30 mouse cellular contexts compared by ENCODE assay signal in the genomic region with DNA sequence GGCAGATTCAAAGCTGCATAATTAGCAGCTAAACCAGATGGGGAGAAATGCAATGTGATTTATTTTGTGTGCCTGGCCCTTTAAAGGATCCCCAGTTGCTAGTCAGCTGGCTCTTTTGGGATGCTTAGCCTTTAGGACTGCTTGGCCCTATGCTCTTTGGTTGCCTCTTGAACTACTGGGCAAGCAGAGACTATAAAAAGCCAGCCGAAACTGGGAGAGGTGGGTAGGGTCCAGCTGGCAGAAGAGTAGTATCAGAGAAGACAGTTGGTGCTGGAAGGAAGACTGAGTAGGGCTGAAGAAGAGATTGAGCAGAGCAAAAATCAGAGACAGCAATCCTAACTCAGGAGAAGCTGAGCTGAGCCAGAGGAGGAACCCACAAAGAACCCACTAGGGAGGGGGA. TPM values are rescaled to one million over a fixed set of nuclear protein-coding genes. Genes with fewer than 3 reads are reported as not detected.
DNase-seq lines count a peak whose midpoint lies in the region; ATAC-seq lines count a peak whose summit lies in the region.
"Had no signal": no experiment of that assay in that cellular context is flagged by ENCODE, and none has a peak within 500 bp of the region (broad histone marks: within the 10 kb centered on the region; RNA-seq: fewer than 3 reads in every experiment).

No protein-coding gene starts in this region.

- H3K9ac ChIP-seq in hindbrain, embryonic 13.5 days: peak overlapping the region; percentile 46; the same call in 1 of the 2 replicates
- H3K9ac ChIP-seq: embryonic facial prominence, embryonic 12.5 days; embryonic facial prominence, embryonic 15.5 days; heart, embryonic 12.5 days; heart, embryonic 15.5 days; hindbrain, embryonic 15.5 days had no signal

- 0 out of 2 replicates have a peak, but pooled peaks cover 5% of the 10 kb centered on the region for H3K27me3 ChIP-seq in hindbrain, embryonic 13.5 days
- H3K27me3 ChIP-seq in hindbrain, embryonic 10.5 days (ENCODE audit: insufficient read depth, poor library complexity, severe bottlenecking): no peaks in the 10 kb centered on the region
- H3K27me3 ChIP-seq: embryonic facial prominence, embryonic 15.5 days; heart, embryonic 12.5 days; hindbrain, embryonic 15.5 days had no signal

- intact Hi-C loops in gastrocnemius, postnatal 36 days (cut with DNase I): no loop called here

- no peak for ATAC-seq in hindbrain, embryonic 13.5 days (ENCODE audit: low FRiP score)
- ATAC-seq: CD4-positive, CD25-positive, alpha-beta regulatory T cell, adult 4 months; forebrain, embryonic 14.5 days; intestine, postnatal 0 days had no signal

- H3K36me3 ChIP-seq in hindbrain, embryonic 13.5 days: no peaks in the 10 kb centered on the region
- H3K36me3 ChIP-seq in hindbrain, embryonic 10.5 days: no peaks in the 10 kb centered on the region
- H3K36me3 ChIP-seq: embryonic facial prominence, embryonic 12.5 days; embryonic facial prominence, embryonic 15.5 days; heart, embryonic 12.5 days; heart, embryonic 15.5 days; hindbrain, embryonic 15.5 days had no signal

- no peaks in the 10 kb centered on the region for H3K9me3 ChIP-seq in hindbrain, embryonic 13.5 days
- H3K9me3 ChIP-seq in hindbrain, embryonic 10.5 days: no peaks in the 10 kb centered on the region
- H3K9me3 ChIP-seq: embryonic facial prominence, embryonic 12.5 days; embryonic facial prominence, embryonic 15.5 days; heart, embryonic 12.5 days; heart, embryonic 15.5 days; hindbrain, embryonic 15.5 days had no signal

- no peak overlapping the region for H3K4me2 ChIP-seq in hindbrain, embryonic 13.5 days
- H3K4me2 ChIP-seq: embryonic facial prominence, embryonic 12.5 days; embryonic facial prominence, embryonic 15.5 days; heart, embryonic 12.5 days; heart, embryonic 15.5 days; hindbrain, embryonic 15.5 days had no signal

- no peak overlapping the region for H3K4me3 ChIP-seq in hindbrain, embryonic 13.5 days
- H3K4me3 ChIP-seq in hindbrain, embryonic 10.5 days: no peak overlapping the region
- no peak overlapping the region for H3K4me3 ChIP-seq in brown adipose tissue, adult 24 weeks (ENCODE audit: insufficient read depth, low read depth, low read length)
- H3K4me3 ChIP-seq: embryonic facial prominence, embryonic 12.5 days; embryonic facial prominence, embryonic 15.5 days; heart, embryonic 12.5 days; heart, embryonic 15.5 days; hindbrain, embryonic 15.5 days had no signal

- H3K4me1 ChIP-seq in hindbrain, embryonic 13.5 days (replicated peaks): peaks cover 9% of the 10 kb centered on the region; the same call in 1 of the 2 replicates
- H3K4me1 ChIP-seq in hindbrain, embryonic 10.5 days (replicated peaks): peaks cover 6% of the 10 kb centered on the region; the same call in 1 of the 2 replicates
- H3K4me1 ChIP-seq in brown adipose tissue, adult 24 weeks (ENCODE audit: control insufficient read depth, insufficient read depth, insufficient read length, low read length): 0 out of 2 replicates have a peak, but pooled peaks cover 3% of the 10 kb centered on the region
- H3K4me1 ChIP-seq: embryonic facial prominence, embryonic 12.5 days; heart, embryonic 12.5 days had no signal

- H3K27ac ChIP-seq in hindbrain, embryonic 13.5 days: no peak overlapping the region
- H3K27ac ChIP-seq in hindbrain, embryonic 10.5 days: no peak overlapping the region
- peak overlapping the region; percentile 72 for H3K27ac ChIP-seq in brown adipose tissue, adult 24 weeks (replicated peaks; ENCODE audit: low read depth, low read length)
- H3K27ac ChIP-seq: embryonic facial prominence, embryonic 12.5 days; embryonic facial prominence, embryonic 15.5 days; heart, embryonic 15.5 days; hindbrain, embryonic 15.5 days had no signal

- peak; percentile 47 for DNase-seq in gastrocnemius, adult 18-20 months (ENCODE audit: low spot score)
- DNase-seq in gastrocnemius, postnatal 36 days: no peak
- DNase-seq in hindbrain, embryonic 10.5 days (ENCODE audit: low spot score): no peak
- DNase-seq in adipocyte (ENCODE audit: low spot score): peak; percentile 88
- no peak for DNase-seq in kidney, postnatal 14 days
- DNase-seq: adrenal gland, postnatal 36 days; cerebellum, adult 11 months; cerebellum, adult 2 months; cerebellum, adult 9-11 months; cerebellum, postnatal 25 days; heart, adult 18-20 months; heart, postnatal 10 days; heart, postnatal 36 days; kidney, adult 2 months had no signal

- WGBS in hindbrain, embryonic 13.5 days: 75% methylated on average over 1 of the region's 1 CpGs
- WGBS in hindbrain, embryonic 10.5 days: 80% methylated on average over 1 of the region's 1 CpGs

RNA-seq across cellular contexts. Expression of gene Slc6a21, which starts 19.3 kb away (rescaled TPM):
- not detected for total RNA-seq in gastrocnemius, adult 18-20 months (2021)
- total RNA-seq in gastrocnemius, postnatal 36 days (2021): not detected
- not detected in 2 replicates for polyA plus RNA-seq in hindbrain, embryonic 13.5 days (2015; fragmentation: Nextera tagmentation; extraction: Ambion mirVana)
- polyA plus RNA-seq in hindbrain, embryonic 10.5 days (2016; fragmentation: Nextera tagmentation; extraction: Ambion mirVana): not detected in 2 replicates
- polyA plus RNA-seq in brown adipose tissue, adult 24 weeks (2012; ENCODE audit: insufficient read depth, insufficient read length, missing spikeins): not detected in 2 replicates
- total RNA-seq: common myeloid progenitor, adult 5-6 weeks; heart, adult 18-20 months; heart, postnatal 10 days; heart, postnatal 36 days; MEL had no signal
- polyA plus RNA-seq: C2C12; CD4-positive, CD25-positive, alpha-beta regulatory T cell, adult 4 months; cerebellum, adult 2 months; embryonic facial prominence, embryonic 12.5 days; embryonic facial prominence, embryonic 15.5 days; forebrain, embryonic 11.5 days; forebrain, embryonic 14.5 days; heart, embryonic 12.5 days; heart, embryonic 15.5 days; hindbrain, embryonic 11.5 days; hindbrain, embryonic 15.5 days; intestine, embryonic 14.5 days; intestine, postnatal 0 days had no signal

RNA-seq across cellular contexts. Expression of gene Trpm4, which starts 37.0 kb away (rescaled TPM):
- total RNA-seq in gastrocnemius, adult 18-20 months (2021): 10 to 100 TPM; 25.9 to 31.3 TPM
- 10 to 100 TPM; 20.1 to 20.7 TPM for total RNA-seq in gastrocnemius, postnatal 36 days (2021)
- polyA plus RNA-seq in hindbrain, embryonic 13.5 days (2015; fragmentation: Nextera tagmentation; extraction: Ambion mirVana): 7.3 and 8.9 TPM in 2 replicates
- polyA plus RNA-seq in hindbrain, embryonic 10.5 days (2016; fragmentation: Nextera tagmentation; extraction: Ambion mirVana): 10.5 and 12.5 TPM in 2 replicates
- polyA plus RNA-seq in brown adipose tissue, adult 24 weeks (2012; ENCODE audit: insufficient read depth, insufficient read length, missing spikeins): 4.0 and 5.0 TPM in 2 replicates

RNA-seq across cellular contexts. Expression of gene Hrc, which starts 38.5 kb away (rescaled TPM):
- total RNA-seq in gastrocnemius, adult 18-20 months (2021): 100 to 1,000 TPM; 877 to 904 TPM
- 100 to 1,000 TPM; 818 to 890 TPM for total RNA-seq in gastrocnemius, postnatal 36 days (2021)
- polyA plus RNA-seq in hindbrain, embryonic 13.5 days (2015; fragmentation: Nextera tagmentation; extraction: Ambion mirVana): 0.31 TPM in 2 replicates
- 0.36 and 0.42 TPM in 2 replicates for polyA plus RNA-seq in hindbrain, embryonic 10.5 days (2016; fragmentation: Nextera tagmentation; extraction: Ambion mirVana)
- 8.1 and 16.2 TPM in 2 replicates for polyA plus RNA-seq in brown adipose tissue, adult 24 weeks (2012; ENCODE audit: insufficient read depth, insufficient read length, missing spikeins)
- total RNA-seq: MEL had no signal
- polyA plus RNA-seq: CD4-positive, CD25-positive, alpha-beta regulatory T cell, adult 4 months; forebrain, embryonic 11.5 days had no signal

RNA-seq across cellular contexts. Expression of gene Slc6a16, which starts 55.7 kb away (rescaled TPM):
- total RNA-seq in gastrocnemius, adult 18-20 months (2021): not detected
- not detected for total RNA-seq in gastrocnemius, postnatal 36 days (2021)
- polyA plus RNA-seq in hindbrain, embryonic 13.5 days (2015; fragmentation: Nextera tagmentation; extraction: Ambion mirVana): 0.18 and 0.38 TPM in 2 replicates
- polyA plus RNA-seq in hindbrain, embryonic 10.5 days (2016; fragmentation: Nextera tagmentation; extraction: Ambion mirVana): 0.26 TPM in 1 of 2 replicates, not detected in the other
- not detected in 2 replicates for polyA plus RNA-seq in brown adipose tissue, adult 24 weeks (2012; ENCODE audit: insufficient read depth, insufficient read length, missing spikeins)
- total RNA-seq: adrenal gland, postnatal 36 days; common myeloid progenitor, adult 5-6 weeks; heart, adult 18-20 months; heart, postnatal 10 days; heart, postnatal 36 days; MEL had no signal
- polyA plus RNA-seq: C2C12; CD4-positive, CD25-positive, alpha-beta regulatory T cell, adult 4 months; forebrain, embryonic 11.5 days; intestine, postnatal 0 days had no signal

RNA-seq across cellular contexts. Expression of gene Cd37, which starts 57.7 kb away (rescaled TPM):
- 1 to 10 TPM; 1.1 to 1.2 TPM for total RNA-seq in gastrocnemius, adult 18-20 months (2021)
- 1 to 10 TPM in 1 of 2 experiments, under 1 TPM in 1; 0.79 to 1.5 TPM for total RNA-seq in gastrocnemius, postnatal 36 days (2021)
- 0.96 and 1.7 TPM in 2 replicates for polyA plus RNA-seq in hindbrain, embryonic 13.5 days (2015; fragmentation: Nextera tagmentation; extraction: Ambion mirVana)
- polyA plus RNA-seq in hindbrain, embryonic 10.5 days (2016; fragmentation: Nextera tagmentation; extraction: Ambion mirVana): 1.0 and 1.1 TPM in 2 replicates
- 4.1 and 4.5 TPM in 2 replicates for polyA plus RNA-seq in brown adipose tissue, adult 24 weeks (2012; ENCODE audit: insufficient read depth, insufficient read length, missing spikeins)

Comparison
In these comparisons a context has a peak if more than half of its experiments do, and no peak if none do; other contexts are left out.
1. DNase-seq: peak in gastrocnemius, adult 18-20 months (single experiment) and adipocyte (single experiment); none in gastrocnemius, postnatal 36 days (0 of 2), hindbrain, embryonic 10.5 days (single experiment) and kidney, postnatal 14 days (single experiment).